Mouse (Mus musculus): ENCODE measurements around the gene Myh7. TPM values are rescaled to one million over a fixed set of nuclear protein-coding genes. Genes with fewer than 3 reads are reported as not detected.

The Myh7 gene
- polyA plus RNA-seq (2017; shearing (Covaris generic)): not detected

GRCm38 (mm10) chr14:54994136-54994868, at the start of gene Myh7:
TSS of gene Myh7 (minus strand) at chr14:54994626.

GRCm38 (mm10) chr14:55014991-55015766, 20.8 kb upstream of the Myh7 start, which contains the start of gene Ngdn:
TSS of gene Ngdn (plus strand) at chr14:55015454.

GRCm38 (mm10) chr14:54976633-54977032, 17.8 kb downstream of the Myh7 start, which contains the start of gene Gm17428:
TSS of gene Gm17428 (plus strand) at chr14:54976933.

GRCm38 (mm10) chr14:54966320-54966977, 28.0 kb downstream of the Myh7 start, which contains the start of gene Myh6:
TSS of gene Myh6 (minus strand) at chr14:54966927.

GRCm38 (mm10) chr14:54935904-54936830, 58.3 kb downstream of the Myh7 start, which contains the start of gene Cmtm5:
TSS of gene Cmtm5 (plus strand) at chr14:54936261.

GRCm38 (mm10) chr14:54932645-54933150, 61.7 kb downstream of the Myh7 start, which contains the start of gene Il25:
TSS of gene Il25 (plus strand) at chr14:54932695.

GRCm38 (mm10) chr14:54925349-54926342, 68.8 kb downstream of the Myh7 start, which contains the start of gene Efs:
TSS of gene Efs (minus strand) at chr14:54926126.

Other genes with a start within 250 kb of the Myh7 start
- gene Slc7a8, start 212.7 kb downstream of the Myh7 start, polyA plus RNA-seq (2017; shearing (Covaris generic)): 0.37 TPM
- not detected for gene Rnf212b, start 180.5 kb downstream of the Myh7 start, polyA plus RNA-seq (2017; shearing (Covaris generic))
- 10.3 TPM for gene Homez, start 123.7 kb downstream of the Myh7 start, polyA plus RNA-seq (2017; shearing (Covaris generic))
- gene Ppp1r3e, start 117.1 kb downstream of the Myh7 start, polyA plus RNA-seq (2017; shearing (Covaris generic)): 0.54 TPM
- gene Bcl2l2, start 111.2 kb downstream of the Myh7 start, polyA plus RNA-seq (2017; shearing (Covaris generic)): 0.95 TPM
- gene Gm20521, start 111.2 kb downstream of the Myh7 start, polyA plus RNA-seq (2017; shearing (Covaris generic)): not detected
- gene Pabpn1, start 102.1 kb downstream of the Myh7 start, polyA plus RNA-seq (2017; shearing (Covaris generic)): 26.4 TPM
- 1.0 TPM for gene Slc22a17, start 81.5 kb downstream of the Myh7 start, polyA plus RNA-seq (2017; shearing (Covaris generic))
- not detected for gene Efs, start 68.5 kb downstream of the Myh7 start, polyA plus RNA-seq (2017; shearing (Covaris generic))
- gene Il25, start 61.9 kb downstream of the Myh7 start, polyA plus RNA-seq (2017; shearing (Covaris generic)): not detected
- gene Cmtm5, start 58.4 kb downstream of the Myh7 start, polyA plus RNA-seq (2017; shearing (Covaris generic)): not detected
- not detected for gene Myh6, start 27.7 kb downstream of the Myh7 start, polyA plus RNA-seq (2017; shearing (Covaris generic))
- not detected for gene Gm17428, start 17.7 kb downstream of the Myh7 start, polyA plus RNA-seq (2017; shearing (Covaris generic))
- gene Ngdn, start 20.8 kb upstream of the Myh7 start, polyA plus RNA-seq (2017; shearing (Covaris generic)): 134 TPM
- gene Zfhx2, start 97.7 kb upstream of the Myh7 start, polyA plus RNA-seq (2017; shearing (Covaris generic)): 12.6 TPM
- gene Thtpa, start 100.2 kb upstream of the Myh7 start, polyA plus RNA-seq (2017; shearing (Covaris generic)): 14.7 TPM
- 159 TPM for gene Ap1g2, start 112.0 kb upstream of the Myh7 start, polyA plus RNA-seq (2017; shearing (Covaris generic))
- not detected for gene Jph4, start 122.3 kb upstream of the Myh7 start, polyA plus RNA-seq (2017; shearing (Covaris generic))
- not detected for gene Dhrs2, start 227.4 kb upstream of the Myh7 start, polyA plus RNA-seq (2017; shearing (Covaris generic))

Data from activated CD4-positive, CD25-positive, alpha-beta regulatory T cell, adult 9 weeks (primary cell).